Mouse (Mus musculus): ENCODE results near the gene Traf4.
"Not testable (repeated sequence)": the region's sequence is repeated elsewhere in the genome, so short reads cannot be mapped to it uniquely, and the experiment has no call there.

Gene Traf4

GRCm38 (mm10) chr11:78143520-78143919 lies 21.9 kb downstream of the Traf4 start:
- no peak for DNase-seq (ENCODE audit: low spot score)

- no peak for DNase-seq (ENCODE audit: low spot score)
Measured at GRCm38 (mm10) chr11:78140665-78141064, 24.7 kb downstream of the Traf4 start.

- DNase-seq (ENCODE audit: low spot score): no peak
Measured at GRCm38 (mm10) chr11:78138023-78138422, 27.4 kb downstream of the Traf4 start.

GRCm38 (mm10) chr11:78137584-78137983 lies 27.8 kb downstream of the Traf4 start:
- DNase-seq (ENCODE audit: low spot score): no peak

GRCm38 (mm10) chr11:78136132-78136531 lies 29.3 kb downstream of the Traf4 start:
- no peak for DNase-seq (ENCODE audit: low spot score)

GRCm38 (mm10) chr11:78135314-78135713 lies 30.1 kb downstream of the Traf4 start:
- not testable (repeated sequence) for DNase-seq (ENCODE audit: low spot score)

GRCm38 (mm10) chr11:78134344-78134743 lies 31.0 kb downstream of the Traf4 start:
- no peak for DNase-seq (ENCODE audit: low spot score)

- no peak for DNase-seq (ENCODE audit: low spot score)
Measured at GRCm38 (mm10) chr11:78133915-78134314, 31.5 kb downstream of the Traf4 start.

GRCm38 (mm10) chr11:78129458-78129857 lies 35.9 kb downstream of the Traf4 start:
- no peak for DNase-seq (ENCODE audit: low spot score)

- DNase-seq (ENCODE audit: low spot score): no peak
Measured at GRCm38 (mm10) chr11:78126739-78127138, 38.6 kb downstream of the Traf4 start.

- DNase-seq (ENCODE audit: low spot score): no peak
Measured at GRCm38 (mm10) chr11:78125691-78126090, 39.7 kb downstream of the Traf4 start.

GRCm38 (mm10) chr11:78123782-78124181 lies 41.6 kb downstream of the Traf4 start:
- DNase-seq (ENCODE audit: low spot score): no peak

- no peak for DNase-seq (ENCODE audit: low spot score)
Measured at GRCm38 (mm10) chr11:78122815-78123214, 42.6 kb downstream of the Traf4 start.

GRCm38 (mm10) chr11:78121176-78121575 lies 44.2 kb downstream of the Traf4 start:
- DNase-seq (ENCODE audit: low spot score): no peak

- no peak for DNase-seq (ENCODE audit: low spot score)
Measured at GRCm38 (mm10) chr11:78119898-78120297, 45.5 kb downstream of the Traf4 start.

GRCm38 (mm10) chr11:78118467-78118866 lies 46.9 kb downstream of the Traf4 start:
- DNase-seq (ENCODE audit: low spot score): no peak

GRCm38 (mm10) chr11:78116146-78116410 lies 49.3 kb downstream of the Traf4 start:
- DNase-seq (ENCODE audit: low spot score): no peak

- peak; percentile 94 for DNase-seq (ENCODE audit: low spot score)
Measured at GRCm38 (mm10) chr11:78115367-78116145, 49.8 kb downstream of the Traf4 start.

- DNase-seq (ENCODE audit: low spot score): peak; percentile 25
Measured at GRCm38 (mm10) chr11:78114676-78115366, 50.6 kb downstream of the Traf4 start.

GRCm38 (mm10) chr11:78113616-78114015 lies 51.8 kb downstream of the Traf4 start:
- no peak for DNase-seq (ENCODE audit: low spot score)

Measured in embryo, embryonic 10 days (tissue).